Comparison of ENCODE assay signal across 7 mouse cellular contexts in the genomic region with DNA sequence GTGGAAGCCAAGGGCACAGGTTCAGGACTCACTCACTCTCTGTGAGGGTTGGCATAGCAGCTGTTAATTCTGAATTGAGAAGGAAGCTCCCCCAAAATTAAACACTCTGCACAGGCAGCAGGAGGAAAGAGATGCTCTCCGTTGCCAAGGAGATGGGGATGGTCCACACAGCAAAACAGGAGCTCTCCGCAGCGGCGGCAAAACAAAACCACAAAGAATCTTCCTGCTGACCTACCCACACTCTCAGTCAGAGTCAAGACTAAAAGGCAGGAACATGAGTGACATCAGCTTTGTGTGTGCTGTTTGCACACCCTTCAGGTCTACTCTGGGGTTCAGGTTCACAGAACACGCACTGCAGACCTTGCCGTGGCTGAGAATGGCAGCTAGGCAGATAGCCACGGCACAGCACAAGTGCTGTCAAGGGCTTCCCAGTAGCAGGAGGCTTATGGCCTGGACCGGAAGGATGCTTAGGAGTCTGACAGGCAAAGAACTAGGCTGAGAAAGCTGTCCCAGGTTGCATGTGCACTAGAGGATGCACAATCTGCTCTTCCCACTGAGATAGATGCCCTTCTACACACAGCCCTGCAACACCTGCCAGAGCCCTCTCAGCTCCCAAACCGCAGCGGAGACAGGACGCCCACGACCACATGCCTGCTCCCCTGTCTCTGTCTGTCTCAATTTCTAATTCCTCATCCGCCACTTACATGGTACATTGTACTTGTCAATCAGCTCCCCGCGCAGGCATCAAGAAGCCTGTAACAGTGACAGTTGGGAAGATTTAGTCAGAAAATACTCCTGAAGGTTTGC. TPM values are rescaled to one million over a fixed set of nuclear protein-coding genes. Genes with fewer than 3 reads are reported as not detected.
DNase-seq lines count a peak whose midpoint lies in the region; ATAC-seq lines count a peak whose summit lies in the region.

No protein-coding gene starts in this region.

- DNase-seq in T-cell, adult 2 months (ENCODE audit: low spot score): peak; percentile 58
- DNase-seq in layer of hippocampus, adult 9-10 months (ENCODE audit: low spot score): peak; percentile 65
- peak; percentile 76 to 85 for DNase-seq in right cerebral cortex, postnatal 10 days (ENCODE audit: low spot score in 2 of 2)
- DNase-seq in adrenal gland, postnatal 4 days (ENCODE audit: low spot score in 2 of 2): no peak
- DNase-seq in c-Kit-positive CD71-positive TER-119-positive erythroid progenitor cells, embryonic 14.5 days (ENCODE audit: low spot score): no peak
- DNase-seq in heart, embryonic 10.5 days (ENCODE audit: low spot score): no peak

- H3K9ac ChIP-seq in forebrain, embryonic 13.5 days: peak overlapping the region; percentile 6; the same call in 1 of the 2 replicates

- H3K4me1 ChIP-seq in forebrain, embryonic 13.5 days: peaks cover 67% of the 10 kb centered on the region
- peaks cover 12% of the 10 kb centered on the region; the same call in 1 of the 2 replicates for H3K4me1 ChIP-seq in heart, embryonic 10.5 days

- ATAC-seq in forebrain, embryonic 13.5 days: peak; percentile 3; the same call in 1 of the 2 replicates

- peak overlapping the region; percentile 30 for H3K4me2 ChIP-seq in forebrain, embryonic 13.5 days

- H3K9me3 ChIP-seq in forebrain, embryonic 13.5 days (replicated peaks): no peaks in the 10 kb centered on the region
- no peaks in the 10 kb centered on the region for H3K9me3 ChIP-seq in heart, embryonic 10.5 days

- H3K36me3 ChIP-seq in forebrain, embryonic 13.5 days (ENCODE audit: poor library complexity, severe bottlenecking): peaks cover 3% of the 10 kb centered on the region
- no peaks in the 10 kb centered on the region for H3K36me3 ChIP-seq in heart, embryonic 10.5 days

- peak overlapping the region; percentile 81 for H3K27ac ChIP-seq in forebrain, embryonic 13.5 days
- H3K27ac ChIP-seq in heart, embryonic 10.5 days: no peak overlapping the region

- H3K4me3 ChIP-seq in forebrain, embryonic 13.5 days: no peak overlapping the region
- H3K4me3 ChIP-seq in heart, embryonic 10.5 days: no peak overlapping the region

- no peaks in the 10 kb centered on the region for H3K27me3 ChIP-seq in forebrain, embryonic 13.5 days
- peaks cover 80% of the 10 kb centered on the region for H3K27me3 ChIP-seq in heart, embryonic 10.5 days (ENCODE audit: insufficient read depth, poor library complexity, severe bottlenecking)

- 56% methylated on average over 15 of the region's 15 CpGs for WGBS in forebrain, embryonic 13.5 days
- WGBS in heart, embryonic 10.5 days: 84% methylated on average over 15 of the region's 15 CpGs

RNA-seq across cellular contexts. Expression of a gene that starts 40.3 kb away (rescaled TPM):
- 20.7 and 21.4 TPM in 2 replicates for polyA plus RNA-seq in forebrain, embryonic 13.5 days (2015; fragmentation: Nextera tagmentation; extraction: Ambion mirVana)
- 10 to 100 TPM in 1 of 2 experiments, 1 to 10 TPM in 1; 9.3 to 12.4 TPM for total RNA-seq in adrenal gland, postnatal 4 days (2021)
- polyA plus RNA-seq in heart, embryonic 10.5 days (2016; fragmentation: Nextera tagmentation; extraction: Ambion mirVana): 2.3 and 4.4 TPM in 2 replicates

Comparison
In these comparisons a context has a peak if more than half of its experiments do, and no peak if none do; other contexts are left out.
1. DNase-seq: peak in T-cell, adult 2 months (single experiment), layer of hippocampus, adult 9-10 months (single experiment) and right cerebral cortex, postnatal 10 days (2 of 2); none in adrenal gland, postnatal 4 days (0 of 2), c-Kit-positive CD71-positive TER-119-positive erythroid progenitor cells, embryonic 14.5 days (single experiment) and heart, embryonic 10.5 days (single experiment).